Mouse (Mus musculus) MEL (cell line): ENCODE results near the gene Kat7.

Source experiments
- CTCF ChIP-seq, 3 experiments: IDR thresholded peaks in 2 of 3; conservative IDR thresholded peaks in 1 of 3; 2 replicates each; pipeline ENCODE4 v1.5.1; 2011 to 2012; ENCODE audit warnings: low read length in 3 of 3, low read depth in 2 of 3, mild to moderate bottlenecking in 2 of 3, improper control_type of control experiment in 1 of 3, inconsistent platforms in 1 of 3, mixed read lengths in 1 of 3, moderate library complexity in 1 of 3; ENCODE audit not compliant: control insufficient read depth in 1 of 3, insufficient read depth in 1 of 3, poor library complexity in 1 of 3, severe bottlenecking in 1 of 3
- E2F4 ChIP-seq: IDR thresholded peaks from 2 replicates; pipeline ENCODE4 v1.6.1; 2011; ENCODE audit warnings: low read depth, low read length, improper control_type of control experiment, borderline replicate concordance
- ELF1 ChIP-seq: IDR thresholded peaks from 2 replicates; pipeline ENCODE4 v1.6.1; 2014; ENCODE audit warnings: low read depth, mild to moderate bottlenecking, inconsistent platforms, low read length, improper control_type of control experiment, moderate library complexity
- EP300 ChIP-seq, 2 experiments: IDR thresholded peaks; 2 replicates each; pipeline ENCODE4 v1.6.1; 2011; ENCODE audit warnings: improper control_type of control experiment in 2 of 2, low read length in 2 of 2, low read depth in 1 of 2, mild to moderate bottlenecking in 1 of 2
- GATA1 ChIP-seq: IDR thresholded peaks from 2 replicates; pipeline ENCODE4 v1.6.1; 2011; ENCODE audit warnings: low read depth, low read length, improper control_type of control experiment
- HCFC1 ChIP-seq: IDR thresholded peaks from 2 replicates; pipeline ENCODE4 v1.6.1; 2012; ENCODE audit warnings: low read depth, mild to moderate bottlenecking, inconsistent platforms, low read length, improper control_type of control experiment, moderate library complexity
- MAFK ChIP-seq: IDR thresholded peaks from 2 replicates; pipeline ENCODE4 v1.6.1; 2011; ENCODE audit warnings: low read depth, mild to moderate bottlenecking, low read length, improper control_type of control experiment, borderline replicate concordance
- POLR2A ChIP-seq, 2 experiments: IDR thresholded peaks; 2 replicates each; pipeline ENCODE4 v1.6.1; 2011 to 2012; ENCODE audit warnings: low read length in 2 of 2, mild to moderate bottlenecking in 2 of 2, control low read depth in 1 of 2, improper control_type of control experiment in 1 of 2, low read depth in 1 of 2, moderate library complexity in 1 of 2; ENCODE audit not compliant: control insufficient read depth in 1 of 2, insufficient read depth in 1 of 2, poor library complexity in 1 of 2
- POLR2AphosphoS2 ChIP-seq: IDR thresholded peaks from 2 replicates; pipeline ENCODE4 v1.6.1; 2011; ENCODE audit warnings: low read length, improper control_type of control experiment
- POLR2AphosphoS5 ChIP-seq: IDR thresholded peaks from 2 replicates; pipeline ENCODE4 v1.6.1; 2012; ENCODE audit warnings: low read depth, borderline replicate concordance, mild to moderate bottlenecking, inconsistent platforms, low read length, moderate library complexity, mixed read lengths
- USF1 ChIP-seq: IDR thresholded peaks from 2 replicates; pipeline ENCODE4 v1.6.1; 2014; ENCODE audit warnings: low read depth, mild to moderate bottlenecking, inconsistent platforms, low read length, improper control_type of control experiment, moderate library complexity
- USF2 ChIP-seq, 2 experiments: IDR thresholded peaks; 2 replicates each; pipeline ENCODE4 v1.6.1; 2011 to 2012; ENCODE audit warnings: improper control_type of control experiment in 2 of 2, low read length in 2 of 2, borderline replicate concordance in 1 of 2, inconsistent platforms in 1 of 2, low read depth in 1 of 2, mild to moderate bottlenecking in 1 of 2; ENCODE audit not compliant: insufficient read depth in 1 of 2
- ZMIZ1 ChIP-seq: IDR thresholded peaks from 2 replicates; pipeline ENCODE4 v1.6.1; 2012; ENCODE audit warnings: low read depth, mild to moderate bottlenecking, inconsistent platforms, low read length, improper control_type of control experiment, moderate library complexity
- ZNF384 ChIP-seq: IDR thresholded peaks from 2 replicates; pipeline ENCODE4 v1.6.1; 2012; ENCODE audit warnings: low read depth, mild to moderate bottlenecking, inconsistent platforms, low read length, improper control_type of control experiment

GRCm38 (mm10) chr11:95252104-95252503, 57.9 kb downstream of the Kat7 start:
- TF ChIP-seq CTCF (IDR thresholded peaks at IDR 0.05 in 2 of 3, conservative IDR thresholded peaks at IDR 0.05 in 1 of 3; ENCODE audit: control insufficient read depth in 1 of 3, insufficient read depth in 1 of 3, low read depth in 2 of 3, low read length in 3 of 3, poor library complexity in 1 of 3, severe bottlenecking in 1 of 3) (no peak), ZMIZ1 (no peak), EP300 (IDR thresholded peaks at IDR 0.05; ENCODE audit: low read depth in 1 of 2, low read length in 2 of 2) (no peak), MAFK (no peak), POLR2A (IDR thresholded peaks at IDR 0.05; ENCODE audit: control insufficient read depth in 1 of 2, insufficient read depth in 1 of 2, low read depth in 1 of 2, low read length in 2 of 2, poor library complexity in 1 of 2) (no peak), POLR2AphosphoS2 (no peak), E2F4 (no peak), ELF1 (no peak), GATA1 (no peak), USF2 (IDR thresholded peaks at IDR 0.05; ENCODE audit: borderline replicate concordance in 1 of 2, insufficient read depth in 1 of 2, low read depth in 1 of 2, low read length in 2 of 2) (no peak), HCFC1 (no peak), USF1 (no peak), ZNF384 (no peak), POLR2AphosphoS5 (no peak)
